Mouse (Mus musculus): ENCODE measurements at regions not wholly inside any gene's neighbourhood (a gene's known extent, or its start where the extent isn't known, plus 50 kb on each side); places are given as distances from the start of the nearest gene placed in this dataset.

GRCm38 (mm10) chr8:30913664-30914063 is 2514.8 kb upstream of the 5930422O12Rik start:
- DNase-seq (ENCODE audit: low spot score) (no peak), ATAC-seq (ENCODE audit: low read depth) (no peak)
- Histone ChIP-seq H3K4me3 (ENCODE audit: low read depth, low read length) (no peak overlapping the region), H3K9ac (ENCODE audit: low read depth, low read length) (no peak overlapping the region), H3K4me2 (ENCODE audit: low read depth, low read length) (no peak overlapping the region), H3K36me3 (ENCODE audit: control insufficient read depth, insufficient read depth, low read length) (no peaks in the 10 kb centered on the region), H3K4me1 (ENCODE audit: control insufficient read depth, insufficient read depth, low read length) (peaks cover 10% of the 10 kb centered on the region), H3K27ac (replicated peaks; ENCODE audit: low read depth, low read length) (no peak overlapping the region), H3K27me3 (replicated peaks; ENCODE audit: control insufficient read depth, insufficient read depth, low read length) (no peaks in the 10 kb centered on the region), H3K9me3 (ENCODE audit: control insufficient read depth, low read length) (no peaks in the 10 kb centered on the region)
- WGBS: 79% methylated on average over 5 of the region's 5 CpGs

DNA sequence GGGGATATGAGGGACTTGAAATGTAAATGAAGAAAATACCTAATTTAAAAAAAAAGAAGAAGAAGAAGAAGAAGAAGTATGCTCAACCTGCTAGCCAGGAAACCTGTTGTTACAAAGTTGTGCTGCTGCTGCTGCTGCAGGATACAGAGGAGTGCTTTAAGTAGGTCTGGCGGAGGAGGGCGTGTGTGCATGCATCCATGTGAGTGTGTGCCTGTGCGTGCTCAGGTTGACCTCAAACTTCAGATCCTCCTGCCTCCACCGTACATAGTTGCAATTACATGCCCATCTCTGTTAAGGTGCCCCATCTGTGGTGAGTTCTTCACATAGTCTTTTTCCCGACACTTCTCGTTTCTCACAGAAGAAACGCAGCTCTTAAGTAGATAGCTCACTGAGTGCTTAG is 2513.4 kb upstream of the 5930422O12Rik start:
- Histone ChIP-seq H3K27ac (replicated peaks; ENCODE audit: low read depth, low read length) (no peak overlapping the region), H3K4me3 (ENCODE audit: low read depth, low read length) (0 out of 2 replicates have a peak overlapping the region, but pooled peaks have one; percentile 45), H3K4me2 (ENCODE audit: low read depth, low read length) (peak overlapping the region; percentile 86; the same call in 1 of the 2 replicates), H3K9me3 (ENCODE audit: control insufficient read depth, low read length) (no peaks in the 10 kb centered on the region), H3K9ac (ENCODE audit: low read depth, low read length) (no peak overlapping the region), H3K27me3 (replicated peaks; ENCODE audit: control insufficient read depth, insufficient read depth, low read length) (no peaks in the 10 kb centered on the region), H3K36me3 (ENCODE audit: control insufficient read depth, insufficient read depth, low read length) (no peaks in the 10 kb centered on the region), H3K4me1 (ENCODE audit: control insufficient read depth, insufficient read depth, low read length) (peaks cover 10% of the 10 kb centered on the region)
- 51% methylated on average over 7 of the region's 7 CpGs for WGBS
- DNase-seq (ENCODE audit: low spot score) (no peak), ATAC-seq (ENCODE audit: low read depth) (no peak)

DNA sequence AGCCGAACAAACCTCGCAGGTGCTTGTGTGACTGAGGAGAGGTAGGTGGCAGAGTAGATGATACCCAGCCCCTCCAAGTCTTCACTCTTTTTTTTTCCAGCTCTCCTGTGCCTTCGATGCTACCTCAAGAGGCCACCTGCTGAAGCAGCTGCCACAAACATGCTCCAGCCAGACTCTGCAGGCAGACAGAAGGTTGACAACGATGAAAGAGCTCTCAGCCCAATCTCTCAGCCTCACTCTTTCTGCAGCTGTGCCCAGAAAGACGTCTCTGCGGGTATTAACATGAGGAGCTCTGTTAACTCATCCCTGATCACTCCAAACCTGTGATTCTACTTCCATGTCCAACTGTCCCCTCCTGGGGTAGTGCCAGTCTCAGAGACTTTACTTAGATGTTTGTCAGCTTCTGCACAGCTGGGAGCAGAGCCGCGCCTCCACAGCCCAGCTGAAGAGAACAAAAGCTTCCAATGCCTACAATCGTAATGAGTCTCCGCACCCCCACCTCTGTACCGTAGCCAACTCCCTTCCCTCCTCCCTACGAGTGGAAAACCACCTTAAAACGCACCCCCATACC is 2512.8 kb upstream of the 5930422O12Rik start:
- H3K4me2 ChIP-seq (ENCODE audit: low read depth, low read length): peak overlapping the region; percentile 86
- WGBS: 11% methylated on average over 13 of the region's 13 CpGs
- peaks cover 10% of the 10 kb centered on the region for H3K4me1 ChIP-seq (ENCODE audit: control insufficient read depth, insufficient read depth, low read length)
- peak overlapping the region; percentile 45 for H3K4me3 ChIP-seq (ENCODE audit: low read depth, low read length)
- H3K9me3 ChIP-seq (ENCODE audit: control insufficient read depth, low read length): no peaks in the 10 kb centered on the region
- H3K9ac ChIP-seq (ENCODE audit: low read depth, low read length): peak overlapping the region; percentile 66
- ATAC-seq (ENCODE audit: low read depth) (peak; percentile 79), DNase-seq (ENCODE audit: low spot score) (peak; percentile 63)
- no peaks in the 10 kb centered on the region for H3K27me3 ChIP-seq (replicated peaks; ENCODE audit: control insufficient read depth, insufficient read depth, low read length)
- H3K27ac ChIP-seq (replicated peaks; ENCODE audit: low read depth, low read length): peak overlapping the region; percentile 59
- H3K36me3 ChIP-seq (ENCODE audit: control insufficient read depth, insufficient read depth, low read length): no peaks in the 10 kb centered on the region

- peak overlapping the region; percentile 45 for H3K4me3 ChIP-seq (ENCODE audit: low read depth, low read length)
- peak overlapping the region; percentile 66 for H3K9ac ChIP-seq (ENCODE audit: low read depth, low read length)
- H3K27ac ChIP-seq (replicated peaks; ENCODE audit: low read depth, low read length): peak overlapping the region; percentile 59
- peak overlapping the region; percentile 86 for H3K4me2 ChIP-seq (ENCODE audit: low read depth, low read length)
- ATAC-seq (ENCODE audit: low read depth): peak; percentile 48; the same call in 1 of the 2 replicates
- DNase-seq (ENCODE audit: low spot score): peak; percentile 51
- H3K4me1 ChIP-seq (ENCODE audit: control insufficient read depth, insufficient read depth, low read length): peaks cover 10% of the 10 kb centered on the region
- 5% methylated on average over 12 of the region's 12 CpGs for WGBS
- no peaks in the 10 kb centered on the region for H3K27me3 ChIP-seq (replicated peaks; ENCODE audit: control insufficient read depth, insufficient read depth, low read length)
- H3K36me3 ChIP-seq (ENCODE audit: control insufficient read depth, insufficient read depth, low read length): no peaks in the 10 kb centered on the region
- H3K9me3 ChIP-seq (ENCODE audit: control insufficient read depth, low read length): no peaks in the 10 kb centered on the region
Measured at GRCm38 (mm10) chr8:30916184-30916751, 2512.2 kb upstream of the 5930422O12Rik start.

DNA sequence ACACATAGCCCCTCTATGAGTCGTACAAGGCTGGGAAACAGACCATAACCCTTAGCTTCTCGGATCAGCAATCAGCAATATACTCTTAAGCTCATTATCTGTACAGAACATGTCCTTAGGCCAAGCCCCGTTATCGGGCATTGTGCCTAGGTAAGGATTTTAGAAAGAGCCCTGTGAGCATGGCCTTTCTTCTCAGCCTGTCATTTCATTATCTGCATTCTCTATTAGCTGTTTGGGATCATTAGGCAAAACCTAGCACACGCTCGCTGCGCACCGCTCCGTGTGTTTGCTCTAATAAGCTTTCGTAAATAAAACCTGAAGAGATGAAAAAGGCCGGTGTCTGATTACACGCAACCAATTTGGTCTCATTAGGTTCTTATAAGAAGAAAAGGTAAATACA is 2507.1 kb upstream of the 5930422O12Rik start:
- H3K27me3 ChIP-seq (replicated peaks; ENCODE audit: control insufficient read depth, insufficient read depth, low read length): peaks cover 3% of the 10 kb centered on the region; the same call in 1 of the 2 replicates
- H3K4me2 ChIP-seq (ENCODE audit: low read depth, low read length): no peak overlapping the region
- H3K4me1 ChIP-seq (ENCODE audit: control insufficient read depth, insufficient read depth, low read length): no peaks in the 10 kb centered on the region
- no peaks in the 10 kb centered on the region for H3K9me3 ChIP-seq (ENCODE audit: control insufficient read depth, low read length)
- H3K27ac ChIP-seq (replicated peaks; ENCODE audit: low read depth, low read length): no peak overlapping the region
- no peak overlapping the region for H3K4me3 ChIP-seq (ENCODE audit: low read depth, low read length)
- no peaks in the 10 kb centered on the region for H3K36me3 ChIP-seq (ENCODE audit: control insufficient read depth, insufficient read depth, low read length)
- DNase-seq (ENCODE audit: low spot score): no peak
- no peak overlapping the region for H3K9ac ChIP-seq (ENCODE audit: low read depth, low read length)
- no peak for ATAC-seq (ENCODE audit: low read depth)
- WGBS: 79% methylated on average over 12 of the region's 12 CpGs

- peak; percentile 83 for ATAC-seq (ENCODE audit: low read depth)
- H3K9ac ChIP-seq (ENCODE audit: low read depth, low read length): no peak overlapping the region
- no peaks in the 10 kb centered on the region for H3K9me3 ChIP-seq (ENCODE audit: control insufficient read depth, low read length)
- H3K36me3 ChIP-seq (ENCODE audit: control insufficient read depth, insufficient read depth, low read length): no peaks in the 10 kb centered on the region
- H3K27ac ChIP-seq (replicated peaks; ENCODE audit: low read depth, low read length): no peak overlapping the region
- peak; percentile 93 for DNase-seq (ENCODE audit: low spot score)
- H3K27me3 ChIP-seq (replicated peaks; ENCODE audit: control insufficient read depth, insufficient read depth, low read length): peaks cover 3% of the 10 kb centered on the region; the same call in 1 of the 2 replicates
- H3K4me3 ChIP-seq (ENCODE audit: low read depth, low read length): no peak overlapping the region
- H3K4me1 ChIP-seq (ENCODE audit: control insufficient read depth, insufficient read depth, low read length): no peaks in the 10 kb centered on the region
- WGBS: 35% methylated on average over 18 of the region's 18 CpGs
- H3K4me2 ChIP-seq (ENCODE audit: low read depth, low read length): peak overlapping the region; percentile 43
Measured at GRCm38 (mm10) chr8:30923301-30924159, 2505.0 kb upstream of the 5930422O12Rik start.

DNA sequence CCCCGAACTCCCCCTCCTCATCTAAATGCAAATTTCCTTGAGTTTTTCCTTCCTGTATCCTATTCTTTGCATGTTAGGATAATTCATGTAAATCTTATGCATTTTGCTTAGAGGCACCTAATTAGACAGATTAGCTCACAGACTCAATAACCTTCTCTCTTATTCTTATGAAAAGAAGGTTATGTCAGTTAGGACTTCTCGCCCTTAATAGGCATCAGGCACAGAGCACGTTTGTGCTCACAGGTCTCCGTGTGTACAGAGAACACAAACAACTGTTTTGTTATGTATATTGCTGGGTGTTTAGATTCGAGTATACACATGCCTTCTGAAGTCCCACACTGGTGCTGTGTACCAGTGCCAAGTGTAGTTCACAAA is 2504.4 kb upstream of the 5930422O12Rik start:
- H3K4me3 ChIP-seq (ENCODE audit: low read depth, low read length): no peak overlapping the region
- no peak for DNase-seq (ENCODE audit: low spot score)
- no peaks in the 10 kb centered on the region for H3K4me1 ChIP-seq (ENCODE audit: control insufficient read depth, insufficient read depth, low read length)
- no peak overlapping the region for H3K9ac ChIP-seq (ENCODE audit: low read depth, low read length)
- no peaks in the 10 kb centered on the region for H3K9me3 ChIP-seq (ENCODE audit: control insufficient read depth, low read length)
- H3K36me3 ChIP-seq (ENCODE audit: control insufficient read depth, insufficient read depth, low read length): no peaks in the 10 kb centered on the region
- no peak for ATAC-seq (ENCODE audit: low read depth)
- peak overlapping the region; percentile 43 for H3K4me2 ChIP-seq (ENCODE audit: low read depth, low read length)
- H3K27ac ChIP-seq (replicated peaks; ENCODE audit: low read depth, low read length): no peak overlapping the region
- H3K27me3 ChIP-seq (replicated peaks; ENCODE audit: control insufficient read depth, insufficient read depth, low read length): peaks cover 3% of the 10 kb centered on the region; the same call in 1 of the 2 replicates
- 34% methylated on average over 5 of the region's 5 CpGs for WGBS

- no peak for ATAC-seq (ENCODE audit: low read depth)
- DNase-seq (ENCODE audit: low spot score): no peak
- no peak overlapping the region for H3K4me2 ChIP-seq (ENCODE audit: low read depth, low read length)
- H3K27me3 ChIP-seq (replicated peaks; ENCODE audit: control insufficient read depth, insufficient read depth, low read length): peaks cover 3% of the 10 kb centered on the region; the same call in 1 of the 2 replicates
- no peaks in the 10 kb centered on the region for H3K9me3 ChIP-seq (ENCODE audit: control insufficient read depth, low read length)
- WGBS: 65% methylated on average over 6 of the region's 6 CpGs
- H3K4me1 ChIP-seq (ENCODE audit: control insufficient read depth, insufficient read depth, low read length): no peaks in the 10 kb centered on the region
- H3K36me3 ChIP-seq (ENCODE audit: control insufficient read depth, insufficient read depth, low read length): no peaks in the 10 kb centered on the region
- H3K9ac ChIP-seq (ENCODE audit: low read depth, low read length): no peak overlapping the region
- no peak overlapping the region for H3K4me3 ChIP-seq (ENCODE audit: low read depth, low read length)
- H3K27ac ChIP-seq (replicated peaks; ENCODE audit: low read depth, low read length): no peak overlapping the region
Measured at GRCm38 (mm10) chr8:30924656-30925055, 2503.9 kb upstream of the 5930422O12Rik start.

Data from embryonic facial prominence, embryonic 14.5 days (tissue).